Comparison of ENCODE assay signal across 10 mouse cellular contexts in genomic region chr16:85127661-85128346, GRCm38 (mm10). TPM values are rescaled to one million over a fixed set of nuclear protein-coding genes. Genes with fewer than 3 reads are reported as not detected.
DNase-seq lines count a peak whose midpoint lies in the region; ATAC-seq lines count a peak whose summit lies in the region.
"Had no signal": no experiment of that assay in that cellular context is flagged by ENCODE, and none has a peak within 500 bp of the region (broad histone marks: within the 10 kb centered on the region; RNA-seq: fewer than 3 reads in every experiment).

No protein-coding gene starts in this region.

- no peak for ATAC-seq in heart, embryonic 16.5 days (replicated peaks; ENCODE audit: extremely low read depth, insufficient read depth, low FRiP score)
- ATAC-seq in midbrain, embryonic 16.5 days: no peak
- ATAC-seq in hindbrain, embryonic 12.5 days (ENCODE audit: low FRiP score): no peak
- no peak for ATAC-seq in stomach, embryonic 16.5 days (ENCODE audit: insufficient read depth, low FRiP score)
- ATAC-seq: CD4-positive, CD25-positive, alpha-beta regulatory T cell, adult 4 months had no signal

- H3K27me3 ChIP-seq in heart, embryonic 16.5 days (ENCODE audit: control insufficient read depth, insufficient read depth, low read length): no peaks in the 10 kb centered on the region
- H3K27me3 ChIP-seq in midbrain, embryonic 16.5 days (ENCODE audit: control insufficient read depth, insufficient read depth, low read depth, low read length): no peaks in the 10 kb centered on the region
- no peaks in the 10 kb centered on the region for H3K27me3 ChIP-seq in midbrain, embryonic 10.5 days (ENCODE audit: low read depth, poor library complexity, severe bottlenecking)
- H3K27me3 ChIP-seq in hindbrain, embryonic 12.5 days: no peaks in the 10 kb centered on the region
- no peaks in the 10 kb centered on the region for H3K27me3 ChIP-seq in stomach, embryonic 16.5 days (ENCODE audit: control insufficient read depth, insufficient read depth, low read length)

- H3K36me3 ChIP-seq in heart, embryonic 16.5 days (ENCODE audit: control insufficient read depth, insufficient read depth): peaks cover 3% of the 10 kb centered on the region; the same call in 1 of the 2 replicates
- H3K36me3 ChIP-seq in midbrain, embryonic 16.5 days (ENCODE audit: control insufficient read depth, insufficient read depth, low read length): no peaks in the 10 kb centered on the region
- peaks cover 6% of the 10 kb centered on the region for H3K36me3 ChIP-seq in midbrain, embryonic 10.5 days
- peaks cover 5% of the 10 kb centered on the region; the same call in 1 of the 2 replicates for H3K36me3 ChIP-seq in hindbrain, embryonic 12.5 days
- no peaks in the 10 kb centered on the region for H3K36me3 ChIP-seq in stomach, embryonic 16.5 days (ENCODE audit: control insufficient read depth, insufficient read depth, low read length)

- no peak for DNase-seq in heart, adult 9 months (ENCODE audit: low spot score in 2 of 2)
- no peak for DNase-seq in midbrain, embryonic 10.5 days (ENCODE audit: low spot score)
- DNase-seq in left cerebral cortex, postnatal 36 days (ENCODE audit: low spot score in 2 of 2): no peak
- DNase-seq in layer of hippocampus, adult 11-12 months (ENCODE audit: low spot score): no peak
- DNase-seq: thymus, adult 2 months had no signal

- no peak overlapping the region for H3K9ac ChIP-seq in heart, embryonic 16.5 days (ENCODE audit: low read length)
- H3K9ac ChIP-seq in midbrain, embryonic 16.5 days (ENCODE audit: low read depth, low read length): no peak overlapping the region
- no peak overlapping the region for H3K9ac ChIP-seq in hindbrain, embryonic 12.5 days
- no peak overlapping the region for H3K9ac ChIP-seq in stomach, embryonic 16.5 days (ENCODE audit: low read length)

- peak overlapping the region; percentile 20; the same call in 1 of the 2 replicates for H3K27ac ChIP-seq in heart, embryonic 16.5 days (ENCODE audit: low read length)
- H3K27ac ChIP-seq in midbrain, embryonic 16.5 days (ENCODE audit: low read length): peak overlapping the region; percentile 36
- no peak overlapping the region for H3K27ac ChIP-seq in midbrain, embryonic 10.5 days (replicated peaks)
- peak overlapping the region; percentile 62; the same call in 1 of the 2 replicates for H3K27ac ChIP-seq in hindbrain, embryonic 12.5 days
- H3K27ac ChIP-seq in stomach, embryonic 16.5 days (ENCODE audit: low read length): peak overlapping the region; percentile 79

- H3K4me3 ChIP-seq in heart, embryonic 16.5 days (ENCODE audit: low read length): no peak overlapping the region
- H3K4me3 ChIP-seq in midbrain, embryonic 16.5 days (ENCODE audit: low read depth, low read length): no peak overlapping the region
- no peak overlapping the region for H3K4me3 ChIP-seq in midbrain, embryonic 10.5 days
- no peak overlapping the region for H3K4me3 ChIP-seq in hindbrain, embryonic 12.5 days
- H3K4me3 ChIP-seq in stomach, embryonic 16.5 days (replicated peaks; ENCODE audit: low read length): no peak overlapping the region

- intact Hi-C loops in left cerebral cortex, postnatal 36 days (cut with DNase I): no loop called here

- 74% methylated on average over 11 of the region's 11 CpGs for WGBS in heart, embryonic 16.5 days
- WGBS in midbrain, embryonic 16.5 days: 77% methylated on average over 11 of the region's 11 CpGs
- 76% methylated on average over 11 of the region's 11 CpGs for WGBS in midbrain, embryonic 10.5 days
- WGBS in hindbrain, embryonic 12.5 days: 70% methylated on average over 11 of the region's 11 CpGs
- 65% methylated on average over 11 of the region's 11 CpGs for WGBS in stomach, embryonic 16.5 days

- no peak overlapping the region for H3K4me2 ChIP-seq in heart, embryonic 16.5 days (ENCODE audit: low read depth, low read length)
- no peak overlapping the region for H3K4me2 ChIP-seq in midbrain, embryonic 16.5 days (ENCODE audit: low read length)
- H3K4me2 ChIP-seq in hindbrain, embryonic 12.5 days (replicated peaks): no peak overlapping the region
- H3K4me2 ChIP-seq in stomach, embryonic 16.5 days (ENCODE audit: low read depth, low read length): no peak overlapping the region

- H3K4me1 ChIP-seq in heart, embryonic 16.5 days (ENCODE audit: control insufficient read depth, insufficient read depth, low read length): peaks cover 25% of the 10 kb centered on the region
- peaks cover 3% of the 10 kb centered on the region; the same call in 1 of the 2 replicates for H3K4me1 ChIP-seq in midbrain, embryonic 16.5 days (ENCODE audit: control insufficient read depth, insufficient read depth, low read length)
- peaks cover 6% of the 10 kb centered on the region for H3K4me1 ChIP-seq in midbrain, embryonic 10.5 days
- H3K4me1 ChIP-seq in hindbrain, embryonic 12.5 days: peaks cover 16% of the 10 kb centered on the region; the same call in 1 of the 2 replicates
- H3K4me1 ChIP-seq in stomach, embryonic 16.5 days (ENCODE audit: control insufficient read depth, insufficient read depth, low read length): peaks cover 24% of the 10 kb centered on the region

- peaks cover 4% of the 10 kb centered on the region; the same call in 1 of the 2 replicates for H3K9me3 ChIP-seq in heart, embryonic 16.5 days (replicated peaks; ENCODE audit: control insufficient read depth, low read length)
- no peaks in the 10 kb centered on the region for H3K9me3 ChIP-seq in midbrain, embryonic 16.5 days (replicated peaks; ENCODE audit: control insufficient read depth, low read length, poor library complexity, severe bottlenecking)
- 0 out of 2 replicates have a peak, but pooled peaks cover 4% of the 10 kb centered on the region for H3K9me3 ChIP-seq in midbrain, embryonic 10.5 days (replicated peaks)
- H3K9me3 ChIP-seq in hindbrain, embryonic 12.5 days (replicated peaks): no peaks in the 10 kb centered on the region
- H3K9me3 ChIP-seq in stomach, embryonic 16.5 days (replicated peaks; ENCODE audit: control insufficient read depth, low read length): no peaks in the 10 kb centered on the region

RNA-seq across cellular contexts. Expression of gene App, which starts 45.8 kb away (rescaled TPM):
- polyA plus RNA-seq in heart, embryonic 16.5 days (2015; fragmentation: Nextera tagmentation; extraction: Ambion mirVana): 175 and 187 TPM in 2 replicates
- polyA plus RNA-seq in midbrain, embryonic 16.5 days (2015; fragmentation: Nextera tagmentation; extraction: Ambion mirVana): 436 and 470 TPM in 2 replicates
- polyA plus RNA-seq in midbrain, embryonic 10.5 days (2016; fragmentation: Nextera tagmentation; extraction: Ambion mirVana): 107 and 133 TPM in 2 replicates
- 313 and 317 TPM in 2 replicates for polyA plus RNA-seq in hindbrain, embryonic 12.5 days (2016; fragmentation: Nextera tagmentation; extraction: Ambion mirVana)
- 193 and 198 TPM in 2 replicates for polyA plus RNA-seq in stomach, embryonic 16.5 days (2015; fragmentation: Nextera tagmentation; extraction: Ambion mirVana)
- total RNA-seq in left cerebral cortex, postnatal 36 days (2021): 1,000 to 10,000 TPM; 1,397 to 1,549 TPM
